Mouse (Mus musculus): Measurements from ENCODE around the gene Kptn.

The Kptn gene

GRCm38 (mm10) chr7:16120262-16120600 lies 536 bp downstream of the Kptn start:
- no peak for DNase-seq (ENCODE audit: low read depth)

DNA sequence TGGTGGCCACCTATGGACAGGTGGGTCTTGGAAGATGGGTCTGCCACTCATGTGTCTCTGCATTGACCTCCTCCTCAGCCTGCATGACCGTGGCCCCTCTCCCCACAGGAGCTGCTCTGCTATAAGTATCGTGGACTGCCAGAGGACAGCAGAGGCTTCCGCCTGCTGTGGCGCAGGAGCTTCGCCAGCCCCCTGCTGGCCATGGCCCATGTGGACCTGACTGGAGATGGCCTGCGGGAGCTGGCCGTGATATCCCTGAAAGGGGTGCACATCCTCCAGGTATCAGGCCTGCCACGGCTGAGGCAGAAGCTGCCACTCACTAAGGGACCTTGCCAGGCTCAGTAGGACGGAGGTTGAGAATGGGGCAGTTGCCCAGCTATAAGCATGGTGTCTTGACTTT lies 6.1 kb downstream of the Kptn start:
- DNase-seq (ENCODE audit: low read depth) = no peak

GRCm38 (mm10) chr7:16128344-16128743 lies 8.6 kb downstream of the Kptn start:
- DNase-seq (ENCODE audit: low read depth) = no peak

GRCm38 (mm10) chr7:16128899-16129298 lies 9.2 kb downstream of the Kptn start:
- DNase-seq (ENCODE audit: low read depth) = no peak

DNA sequence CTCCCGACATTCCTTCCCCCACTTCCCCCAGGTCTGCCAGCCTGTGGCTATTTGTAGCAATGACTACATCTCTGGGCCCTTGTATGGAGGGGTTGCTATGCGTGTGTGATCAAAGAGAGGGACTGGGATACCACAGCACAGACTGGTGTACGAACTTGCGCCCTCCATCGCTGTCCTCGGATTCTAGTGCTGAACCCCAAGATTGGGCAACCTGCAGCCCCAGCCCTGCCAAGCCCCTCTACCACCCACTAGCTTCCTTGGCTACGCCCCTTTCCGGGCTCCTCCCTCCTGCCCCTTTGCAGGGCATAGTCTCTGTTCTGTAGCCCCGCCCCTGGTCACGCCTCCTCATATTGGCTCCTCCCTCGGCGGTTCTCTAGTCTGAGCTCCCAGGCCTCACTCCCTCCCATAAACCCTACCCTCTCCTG lies 9.7 kb downstream of the Kptn start, which contains the start of gene Slc8a2:
TSS of gene Slc8a2 (plus strand) at position 406 of the 425 bp plus-strand sequence.
- DNase-seq (ENCODE audit: low read depth) = peak; percentile 64

GRCm38 (mm10) chr7:16129846-16130691 lies 10.4 kb downstream of the Kptn start:
- DNase-seq (ENCODE audit: low read depth) = no peak

DNA sequence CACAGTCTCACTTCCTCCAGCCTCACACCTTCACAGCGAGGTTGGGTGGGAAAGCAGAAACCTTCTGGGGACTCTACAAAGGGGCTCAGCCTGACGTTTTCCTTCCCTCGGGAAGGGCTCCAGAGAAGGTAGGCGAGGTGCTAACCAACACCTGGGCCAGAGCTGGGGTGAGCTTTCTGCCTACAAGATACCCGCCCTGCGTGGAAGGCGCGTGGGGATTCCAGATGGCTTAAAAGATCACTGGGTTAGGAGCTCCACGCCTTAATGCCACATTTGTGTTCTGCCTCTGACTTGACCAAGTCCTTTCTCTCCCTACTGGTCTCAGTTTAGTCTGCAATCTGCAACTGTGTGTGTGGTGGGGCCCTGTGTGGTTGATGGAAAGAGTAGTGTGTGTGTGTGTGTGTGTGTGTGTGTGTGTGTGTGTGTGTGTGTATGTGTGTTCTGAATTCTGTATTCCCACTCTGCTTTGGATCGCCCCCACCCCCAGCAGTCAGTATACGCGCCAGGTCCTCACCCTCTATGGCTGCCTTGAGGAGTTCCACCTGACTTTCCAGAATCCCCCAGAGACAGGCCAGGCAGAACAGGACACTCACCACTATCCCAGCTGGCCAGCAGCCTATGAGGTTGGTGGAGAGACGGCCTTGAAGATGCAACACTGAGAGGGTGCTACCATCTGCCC lies 11.4 kb downstream of the Kptn start:
- no peak for DNase-seq (ENCODE audit: low read depth)

- DNase-seq (ENCODE audit: low read depth) = no peak
These were observed 12.5 kb downstream of the Kptn start for GRCm38 (mm10) chr7:16132161-16132581.

DNA sequence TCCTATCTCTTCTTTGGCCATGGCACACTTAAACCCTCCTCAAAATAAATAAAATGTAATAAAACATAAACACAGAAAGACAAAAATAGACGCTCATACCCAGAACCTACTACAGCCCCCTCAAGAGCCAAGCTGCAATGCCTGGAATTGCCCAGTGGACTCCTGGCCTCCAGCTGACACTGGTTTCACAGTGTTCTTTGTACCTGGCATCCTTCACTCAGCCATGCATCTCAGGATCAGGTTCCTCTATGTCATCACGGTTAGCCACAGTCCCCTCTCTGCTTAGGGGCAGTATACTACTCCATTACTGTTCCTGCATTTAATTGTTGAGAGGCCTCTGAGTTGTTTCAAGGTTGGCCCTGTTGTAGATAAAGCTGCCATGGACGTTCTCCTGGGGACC lies 13.2 kb downstream of the Kptn start:
- no peak for DNase-seq (ENCODE audit: low read depth)

DNA sequence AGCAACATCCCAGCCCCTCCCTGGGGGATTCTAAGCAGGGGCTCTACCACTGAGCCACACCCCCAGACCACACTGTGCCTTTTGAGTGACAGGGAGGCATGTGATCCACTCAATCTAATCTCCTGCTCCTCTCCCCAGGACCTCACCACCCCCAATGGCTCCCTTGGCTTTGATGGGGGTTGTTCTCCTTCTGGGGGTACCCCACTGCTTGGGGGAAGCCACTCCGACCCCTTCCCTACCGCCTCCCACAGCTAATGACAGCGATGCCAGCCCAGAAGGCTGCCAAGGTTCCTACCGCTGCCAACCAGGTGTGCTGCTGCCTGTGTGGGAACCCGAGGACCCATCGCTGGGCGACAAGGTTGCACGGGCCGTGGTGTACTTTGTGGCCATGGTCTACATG lies 14.0 kb downstream of the Kptn start:
- no peak for DNase-seq (ENCODE audit: low read depth)

- no peak for DNase-seq (ENCODE audit: low read depth)
These were observed 15.3 kb downstream of the Kptn start for GRCm38 (mm10) chr7:16134951-16135392.

DNA sequence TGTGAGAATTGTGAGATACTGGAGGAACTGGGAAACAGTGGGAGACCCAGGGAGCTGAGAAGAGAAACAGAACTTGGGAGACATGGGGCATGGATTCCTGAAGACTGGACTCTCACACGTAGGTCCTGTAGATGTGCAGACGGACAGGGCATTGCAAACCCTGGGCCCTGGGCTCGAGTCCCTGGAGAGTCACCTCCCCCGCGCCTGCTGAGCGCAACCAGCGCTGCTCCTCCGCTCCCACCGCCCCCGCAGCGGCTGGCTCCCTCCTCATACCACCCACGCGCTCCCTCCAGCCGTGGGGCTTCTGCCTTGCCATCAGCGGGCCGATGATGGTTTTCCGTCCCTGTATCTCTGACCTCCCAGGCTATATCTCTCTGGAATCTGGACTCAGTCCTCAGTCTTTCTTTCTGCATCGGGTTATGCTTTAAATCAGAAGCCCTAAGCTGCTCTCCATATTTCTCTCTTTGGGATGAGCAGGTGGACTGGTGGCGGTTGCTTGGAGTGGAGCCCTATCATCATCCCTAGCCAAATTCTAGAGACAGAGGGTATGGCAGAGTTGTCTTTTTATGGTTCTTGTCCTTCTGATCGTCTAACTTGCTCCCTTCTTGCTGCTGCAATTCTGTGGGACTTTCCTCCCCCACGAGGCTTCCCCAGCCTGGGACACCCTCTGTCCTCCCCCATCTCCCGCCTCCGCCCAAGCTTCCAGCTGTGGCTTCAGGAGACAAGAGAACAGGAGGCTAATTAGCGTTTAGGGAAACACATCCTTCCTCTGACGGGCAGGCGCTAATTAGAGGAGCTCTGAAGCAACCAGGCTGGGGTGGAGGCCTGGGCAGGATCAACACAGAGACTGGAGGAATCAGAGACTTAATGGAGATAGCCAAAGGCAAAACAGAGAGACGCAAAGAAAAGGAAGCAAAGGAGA lies 27.1 kb downstream of the Kptn start:
- DNase-seq (ENCODE audit: low read depth) = no peak

- no peak for DNase-seq (ENCODE audit: low read depth)
These were observed 27.9 kb downstream of the Kptn start for GRCm38 (mm10) chr7:16147643-16148042.

- DNase-seq (ENCODE audit: low read depth) = no peak
These were observed 29.5 kb downstream of the Kptn start for GRCm38 (mm10) chr7:16149241-16149640.

- DNase-seq (ENCODE audit: low read depth) = no peak
These were observed 30.8 kb downstream of the Kptn start for GRCm38 (mm10) chr7:16150191-16151145.

DNA sequence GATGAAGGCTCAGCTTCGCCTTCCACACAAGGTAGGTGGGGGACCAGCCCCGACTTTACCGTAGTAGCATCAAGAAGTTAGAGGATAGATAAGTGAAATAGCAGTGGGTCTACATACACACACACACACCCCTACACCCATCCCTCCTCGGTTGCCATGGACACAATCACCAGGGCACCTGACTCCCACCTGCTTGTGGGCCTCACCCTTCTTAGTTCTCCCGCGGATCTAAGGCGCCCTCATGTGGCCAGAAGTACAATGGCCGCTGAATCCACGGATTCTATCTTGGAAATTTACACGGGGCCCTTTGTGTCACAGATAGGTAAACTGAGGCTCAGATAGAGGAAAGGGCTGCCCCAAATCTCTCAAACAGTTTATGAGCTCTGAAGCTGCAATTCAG lies 33.8 kb downstream of the Kptn start:
- DNase-seq (ENCODE audit: low read depth) = no peak

DNA sequence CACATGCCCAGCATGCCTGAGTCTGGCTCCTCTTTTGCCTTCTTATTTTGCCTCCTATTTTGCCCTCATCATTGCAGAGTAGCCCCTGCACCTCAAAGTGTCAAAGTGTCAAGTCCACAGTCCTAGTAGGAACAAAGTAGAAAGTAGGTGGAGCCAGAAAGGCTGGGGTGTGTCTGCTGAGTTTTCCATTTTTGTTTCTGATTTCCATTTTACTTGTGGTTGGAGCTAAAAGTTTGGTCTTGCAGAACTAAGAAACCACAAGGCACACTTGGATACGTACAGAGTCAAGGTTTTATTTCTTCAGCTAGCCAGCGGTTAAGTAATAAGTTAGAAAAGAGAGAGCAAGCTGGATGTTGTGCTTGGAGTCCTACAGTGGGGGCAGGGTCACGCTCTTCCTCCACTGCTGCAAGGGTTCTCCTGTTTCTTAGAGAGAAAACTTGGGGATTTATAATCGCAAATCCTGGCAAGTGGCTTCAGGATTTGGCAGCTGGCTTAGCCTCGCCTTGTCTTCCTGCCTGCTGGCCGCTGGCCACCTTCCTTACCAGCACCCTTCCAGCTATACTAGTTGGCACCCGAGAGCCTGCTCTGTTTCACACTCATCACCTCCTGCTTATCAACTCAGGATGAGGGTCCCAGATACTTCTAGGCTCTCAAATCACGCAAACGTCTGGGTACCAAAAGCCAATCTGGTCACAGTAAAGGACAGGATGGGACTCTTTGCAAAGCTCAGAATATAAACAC lies 35.6 kb downstream of the Kptn start:
- no peak for DNase-seq (ENCODE audit: low read depth)

DNA sequence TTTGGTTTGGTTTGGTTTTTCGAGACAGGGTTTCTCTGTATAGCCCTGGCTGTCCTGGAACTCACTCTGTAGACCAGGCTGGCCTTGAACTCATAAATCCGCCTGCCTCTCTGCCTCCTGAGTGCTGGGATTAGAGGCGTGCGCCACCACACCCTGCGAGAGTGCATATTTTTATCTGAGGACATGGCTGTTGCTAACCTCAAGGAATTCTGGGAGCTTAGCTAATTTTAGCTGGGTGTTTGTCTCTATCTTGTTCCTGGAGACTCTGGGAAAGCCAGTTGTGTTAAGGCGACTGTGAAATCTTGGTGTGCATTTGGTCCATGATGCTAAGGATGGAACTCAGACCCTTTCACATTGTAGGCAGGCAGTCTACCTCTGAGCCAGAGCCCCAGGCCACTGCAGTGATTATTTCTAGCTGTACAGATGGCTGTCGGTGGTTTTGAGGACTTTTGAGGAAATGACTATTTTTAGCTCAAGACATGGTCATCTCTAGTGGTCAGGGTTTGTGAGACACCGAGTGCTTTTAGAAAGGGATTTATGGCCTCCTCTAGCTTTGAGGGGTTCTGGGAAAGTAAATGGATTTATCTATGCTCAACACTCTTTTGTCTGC lies 36.5 kb downstream of the Kptn start:
- DNase-seq (ENCODE audit: low read depth) = no peak

GRCm38 (mm10) chr7:16158735-16159134 lies 39.0 kb downstream of the Kptn start:
- DNase-seq (ENCODE audit: low read depth) = no peak

GRCm38 (mm10) chr7:16160702-16161101 lies 41.0 kb downstream of the Kptn start:
- no peak for DNase-seq (ENCODE audit: low read depth)
